Mouse (Mus musculus) stomach, embryonic 14.5 days (tissue): ENCODE data around the gene Zbtb48. TPM values are rescaled to one million over a fixed set of nuclear protein-coding genes. Genes with fewer than 3 reads are reported as not detected.

ENCODE experiments used
- ATAC-seq: fragments of 200-750 bp; cut with Nextera tagmentation; 2 replicates; pipeline ENCODE4 v1.8.0; 2017; ENCODE audit warnings: low read depth, moderate TSS enrichment; ENCODE audit not compliant: insufficient number of reproducible peaks, insufficient read depth, low FRiP score
- H3K27ac ChIP-seq: fragments of 300-500 bp; sonication (generic); 2 replicates; pipeline ENCODE4 v1.5.1; 2014; ENCODE audit warnings: mild to moderate bottlenecking, low read length, moderate library complexity, mixed read lengths
- H3K27me3 ChIP-seq: fragments of 300-500 bp; sonication (generic); 2 replicates; pipeline ENCODE4 v1.6.1; 2014; ENCODE audit warnings: low read length, control low read depth, mixed read lengths; ENCODE audit not compliant: control insufficient read depth, insufficient read depth
- H3K36me3 ChIP-seq: fragments of 300-500 bp; sonication (generic); 2 replicates; pipeline ENCODE4 v1.6.1; 2014; ENCODE audit warnings: mild to moderate bottlenecking, control low read depth, low read length, moderate library complexity, mixed read lengths; ENCODE audit not compliant: control insufficient read depth, insufficient read depth
- H3K4me1 ChIP-seq: fragments of 300-500 bp; sonication (generic); 2 replicates; pipeline ENCODE4 v1.6.1; 2014; ENCODE audit warnings: low read length, control low read depth, mixed read lengths; ENCODE audit not compliant: control insufficient read depth, insufficient read depth
- H3K4me2 ChIP-seq: fragments of 300-500 bp; sonication (generic); replicated peaks from 2 replicates; pipeline ENCODE4 v1.6.1; 2014; ENCODE audit warnings: low read depth, low read length, control low read depth
- H3K4me3 ChIP-seq: fragments of 300-500 bp; sonication (generic); 2 replicates; pipeline ENCODE4 v1.5.1; 2014; ENCODE audit warnings: low read depth, low read length, control low read depth
- H3K9ac ChIP-seq: fragments of 300-500 bp; sonication (generic); replicated peaks from 2 replicates; pipeline ENCODE4 v1.6.1; 2014; ENCODE audit warnings: low read depth, mild to moderate bottlenecking, control low read depth, low read length, moderate library complexity, mixed read lengths
- H3K9me3 ChIP-seq: fragments of 300-500 bp; sonication (generic); 2 replicates; pipeline ENCODE4 v1.6.1; 2016; ENCODE audit warnings: low read depth, low read length, control low read depth; ENCODE audit not compliant: control insufficient read depth
- WGBS: fragments of 180-500 bp; shearing (Covaris S2); extraction: QIAGEN DNeasy Blood & Tissue Kit; methylation state at CpG from one replicate; pipeline ENCODE4 v1.1.7; 2014; 5-methylcytosine and 5-hydroxymethylcytosine counted together
- polyA plus RNA-seq: library from polyadenylated mRNA; unstranded; fragments of >200 nt; fragmentation: Nextera tagmentation; extraction: Ambion mirVana; gene quantifications from 2 replicates; pipeline ENCODE4 v1.2.1, GENCODE M21; 2014

Zbtb48 gene
- polyA plus RNA-seq, 1 experiment from 2014 or later = 21.8 TPM

DNA sequence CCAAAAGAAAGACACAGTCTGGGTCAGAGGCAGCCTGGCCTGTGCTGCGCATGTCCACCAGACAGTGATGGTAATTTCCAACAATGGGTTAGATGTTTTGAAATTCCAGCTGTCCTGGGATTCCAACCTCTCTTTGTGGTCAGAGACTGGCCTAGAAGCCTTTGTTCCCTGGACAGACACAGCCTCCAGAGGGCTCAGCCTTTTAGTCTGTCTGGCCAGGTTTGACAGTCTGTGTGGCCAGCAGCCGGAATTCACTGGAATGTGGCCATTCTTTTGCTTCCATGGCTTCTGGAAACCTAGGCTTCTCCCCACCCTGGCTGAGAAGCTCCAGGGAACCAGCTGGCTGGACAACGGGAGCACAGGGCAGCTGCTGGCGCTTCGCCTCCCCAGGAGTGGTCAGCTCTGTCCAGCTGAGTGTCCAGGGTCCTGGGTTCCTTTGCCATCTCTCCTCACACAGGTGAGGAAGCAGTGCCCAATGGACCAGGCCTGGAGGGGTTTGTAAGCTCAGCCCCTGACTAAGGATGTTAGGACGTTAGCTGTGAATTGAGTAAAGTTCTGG is 40.8 kb upstream of the Zbtb48 start:
- WGBS = 68% methylated on average over 6 of the region's 6 CpGs
- Histone ChIP-seq H3K4me1 (peaks cover 7% of the 10 kb centered on the region; the same call in 1 of the 2 replicates), H3K4me2 (no peak overlapping the region), H3K9me3 (no peaks in the 10 kb centered on the region), H3K4me3 (no peak overlapping the region), H3K9ac (no peak overlapping the region), H3K27ac (no peak overlapping the region), H3K27me3 (no peaks in the 10 kb centered on the region), H3K36me3 (no peaks in the 10 kb centered on the region)
- ATAC-seq = no peak

DNA sequence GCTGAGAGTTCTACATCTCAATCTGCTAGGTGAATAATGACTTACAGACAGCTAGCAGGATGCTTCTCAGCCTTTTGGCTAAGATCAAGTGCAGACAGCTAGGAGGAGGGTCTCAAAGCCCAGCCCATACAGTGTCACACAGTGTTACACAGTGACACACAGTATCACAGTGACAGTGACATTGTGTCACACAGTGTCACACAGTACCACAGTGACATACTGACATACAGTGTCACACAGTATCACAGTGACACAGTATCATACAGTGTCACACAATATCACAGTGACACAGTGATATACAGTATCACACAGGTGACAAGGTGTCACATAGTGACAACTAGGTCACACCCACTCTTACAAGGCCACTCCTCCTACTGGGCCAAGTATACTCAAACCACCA is 39.8 kb upstream of the Zbtb48 start:
- Histone ChIP-seq H3K4me3 (no peak overlapping the region), H3K9ac (no peak overlapping the region), H3K27me3 (no peaks in the 10 kb centered on the region), H3K4me2 (no peak overlapping the region), H3K36me3 (no peaks in the 10 kb centered on the region), H3K27ac (no peak overlapping the region), H3K4me1 (peaks cover 5% of the 10 kb centered on the region; the same call in 1 of the 2 replicates), H3K9me3 (no peaks in the 10 kb centered on the region)
- 0 out of 2 replicates have a peak, but pooled peaks have one; percentile 16 for ATAC-seq

DNA sequence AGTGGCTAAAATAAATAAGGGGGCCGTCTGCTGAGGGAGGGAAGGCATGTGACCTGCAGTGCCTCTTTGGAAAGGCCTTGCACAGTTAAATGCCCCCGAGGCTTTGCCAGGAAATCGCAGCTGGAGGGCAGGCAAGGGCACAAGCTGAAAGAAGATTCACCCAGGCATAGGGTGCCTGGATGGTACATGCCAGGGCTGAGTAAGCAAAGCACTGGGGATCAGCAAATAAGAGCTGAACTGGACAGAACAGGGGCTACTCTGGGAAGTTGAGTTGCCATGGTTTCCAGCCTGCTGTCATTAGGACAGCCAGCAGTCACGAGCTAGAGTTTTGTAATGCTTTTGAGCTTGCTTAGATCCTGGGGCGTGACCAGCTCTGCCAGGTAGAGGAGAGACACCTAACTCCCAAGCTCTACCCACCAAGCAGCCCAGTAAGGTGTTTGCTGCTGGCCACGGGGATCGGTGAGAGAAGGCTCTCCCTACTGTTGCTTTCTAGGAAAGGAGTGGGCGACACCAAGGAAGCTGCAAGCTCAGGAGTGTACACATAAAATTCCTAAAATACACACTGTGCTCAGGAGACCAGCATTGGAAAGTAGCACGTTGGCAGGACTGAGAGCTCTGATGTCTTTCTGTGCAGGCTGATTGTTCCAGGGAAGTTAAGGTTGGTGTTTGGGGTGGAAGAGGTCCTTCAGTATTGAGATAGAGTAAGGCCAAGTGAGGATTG is 35.1 kb upstream of the Zbtb48 start:
- no peak overlapping the region for H3K4me3 ChIP-seq
- no peaks in the 10 kb centered on the region for H3K27me3 ChIP-seq
- H3K36me3 ChIP-seq = peaks cover 21% of the 10 kb centered on the region
- H3K27ac ChIP-seq = no peak overlapping the region
- no peak overlapping the region for H3K4me2 ChIP-seq
- 58% methylated on average over 9 of the region's 9 CpGs for WGBS
- no peaks in the 10 kb centered on the region for H3K9me3 ChIP-seq
- H3K9ac ChIP-seq = no peak overlapping the region
- no peak for ATAC-seq
- H3K4me1 ChIP-seq = no peaks in the 10 kb centered on the region

DNA sequence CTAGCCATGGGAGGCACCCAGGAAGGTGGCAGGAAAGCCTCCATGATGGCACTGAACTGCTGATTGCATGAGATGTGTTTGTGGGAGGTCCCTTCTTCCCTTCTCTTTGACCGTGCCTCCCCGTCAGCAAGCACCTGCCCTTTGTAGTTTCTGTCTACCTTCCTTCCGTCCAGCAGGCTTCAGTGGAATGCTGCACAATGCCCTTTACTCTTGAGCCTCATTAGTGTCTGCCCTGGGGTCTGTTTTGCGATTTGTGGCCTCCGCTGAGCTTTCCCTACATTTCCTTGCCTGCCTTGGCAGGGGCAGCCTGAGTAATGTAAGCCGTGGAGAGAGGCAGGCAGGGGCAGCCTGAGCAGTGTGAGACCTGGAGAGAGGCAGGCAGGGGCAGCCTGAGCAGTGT is 17.1 kb upstream of the Zbtb48 start:
- Histone ChIP-seq H3K4me1 (peaks cover 8% of the 10 kb centered on the region; the same call in 1 of the 2 replicates), H3K36me3 (peaks cover 70% of the 10 kb centered on the region), H3K27ac (no peak overlapping the region), H3K27me3 (no peaks in the 10 kb centered on the region), H3K4me2 (no peak overlapping the region), H3K9me3 (no peaks in the 10 kb centered on the region), H3K4me3 (no peak overlapping the region), H3K9ac (no peak overlapping the region)
- ATAC-seq = no peak
- WGBS = 78% methylated on average over 6 of the region's 6 CpGs

DNA sequence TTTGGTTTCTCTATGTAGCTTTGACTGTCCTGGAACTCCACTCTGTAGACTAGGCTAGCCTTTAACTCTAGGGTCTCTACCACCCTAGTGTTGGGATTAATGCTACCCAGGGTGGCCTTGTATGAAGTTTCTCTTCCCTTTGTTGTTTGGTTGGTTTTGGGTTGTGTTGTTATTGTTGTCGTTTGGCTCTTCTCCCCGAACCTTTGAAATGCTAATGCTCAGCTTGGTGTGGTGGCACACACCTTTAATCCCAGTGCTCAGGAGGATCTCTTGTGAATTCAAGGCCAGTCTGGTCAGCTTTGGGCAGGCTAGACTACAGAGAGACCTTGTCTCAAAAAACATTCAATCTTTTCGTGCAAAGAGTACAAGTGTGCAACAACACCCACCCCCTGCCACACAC is 15.7 kb upstream of the Zbtb48 start:
- peaks cover 60% of the 10 kb centered on the region for H3K36me3 ChIP-seq
- H3K4me3 ChIP-seq = no peak overlapping the region
- H3K4me2 ChIP-seq = no peak overlapping the region
- no peak overlapping the region for H3K9ac ChIP-seq
- peaks cover 8% of the 10 kb centered on the region; the same call in 1 of the 2 replicates for H3K4me1 ChIP-seq
- no peaks in the 10 kb centered on the region for H3K27me3 ChIP-seq
- no peaks in the 10 kb centered on the region for H3K9me3 ChIP-seq
- no peak for ATAC-seq
- no peak overlapping the region for H3K27ac ChIP-seq
- 89% methylated on average over 3 of the region's 3 CpGs for WGBS

DNA sequence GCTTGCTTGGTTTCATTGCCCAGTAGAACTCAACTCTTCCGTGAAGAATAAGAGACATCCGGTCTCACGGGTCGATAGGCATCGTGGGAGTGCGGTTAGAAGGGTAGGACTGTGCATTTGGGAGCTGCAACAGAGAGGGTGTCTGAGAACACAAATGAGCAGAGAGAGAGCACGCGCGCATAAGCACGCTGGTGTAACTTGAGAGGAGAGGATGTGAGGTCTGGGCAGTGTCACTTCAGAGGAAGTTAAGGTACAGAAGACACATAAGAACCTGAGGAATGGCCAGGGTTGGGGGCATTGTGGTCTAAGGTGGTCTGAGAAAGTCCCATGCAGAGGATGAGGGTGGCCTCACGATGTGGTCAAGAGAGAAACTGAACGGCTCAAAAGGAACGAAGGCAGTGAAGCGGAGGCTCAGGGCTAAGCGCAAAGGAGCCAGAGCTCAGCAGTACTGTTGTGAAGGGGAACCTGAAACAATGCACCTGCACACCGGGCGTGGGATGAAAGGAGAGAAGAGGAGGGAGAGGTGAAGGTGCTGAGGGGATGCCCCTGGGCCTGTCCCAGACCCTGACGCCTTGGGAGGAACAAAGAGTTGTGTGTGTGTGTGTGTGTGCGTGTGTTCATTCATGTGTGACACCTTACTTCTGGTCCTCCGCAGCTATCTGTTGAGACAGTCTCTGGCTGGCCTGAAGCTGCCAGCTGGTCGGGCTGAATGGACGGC is 14.6 kb upstream of the Zbtb48 start:
- Histone ChIP-seq H3K4me2 (no peak overlapping the region), H3K9ac (no peak overlapping the region), H3K9me3 (no peaks in the 10 kb centered on the region), H3K27me3 (no peaks in the 10 kb centered on the region), H3K4me3 (no peak overlapping the region), H3K36me3 (peaks cover 49% of the 10 kb centered on the region), H3K27ac (no peak overlapping the region), H3K4me1 (peaks cover 8% of the 10 kb centered on the region; the same call in 1 of the 2 replicates)
- 95% methylated on average over 22 of the region's 22 CpGs for WGBS
- ATAC-seq = no peak

DNA sequence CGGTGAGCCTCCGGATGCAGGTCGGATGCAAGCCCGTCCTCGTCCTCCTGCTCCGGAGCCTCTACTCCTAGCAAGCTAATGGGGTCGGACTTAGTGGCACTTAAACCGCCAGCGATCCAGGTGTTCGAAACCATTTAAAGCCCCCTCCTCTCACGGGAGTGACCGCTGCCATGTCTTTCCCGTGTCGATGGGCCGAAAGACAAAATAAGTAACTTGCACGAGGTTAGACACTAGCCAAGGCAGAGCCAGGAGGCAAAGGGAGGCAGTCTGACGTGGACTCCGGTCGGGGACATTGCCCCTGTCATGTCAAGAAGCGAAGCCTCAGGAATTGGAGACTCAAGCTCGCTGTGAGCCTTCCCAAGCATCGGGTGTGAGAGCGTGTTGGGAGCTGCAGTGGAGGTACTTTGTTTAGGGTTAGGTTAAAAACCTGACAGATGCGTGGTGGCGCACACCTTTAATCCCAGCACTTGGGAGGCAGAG is 12.4 kb upstream of the Zbtb48 start:
- Histone ChIP-seq H3K4me3 (peak overlapping the region; percentile 100), H3K27me3 (no peaks in the 10 kb centered on the region), H3K4me2 (peak overlapping the region; percentile 94), H3K4me1 (peaks cover 8% of the 10 kb centered on the region; the same call in 1 of the 2 replicates), H3K9me3 (no peaks in the 10 kb centered on the region), H3K27ac (0 out of 2 replicates have a peak overlapping the region, but pooled peaks have one; percentile 4), H3K36me3 (peaks cover 34% of the 10 kb centered on the region), H3K9ac (peak overlapping the region; percentile 92)
- 3% methylated on average over 25 of the region's 25 CpGs for WGBS
- no peak for ATAC-seq

DNA sequence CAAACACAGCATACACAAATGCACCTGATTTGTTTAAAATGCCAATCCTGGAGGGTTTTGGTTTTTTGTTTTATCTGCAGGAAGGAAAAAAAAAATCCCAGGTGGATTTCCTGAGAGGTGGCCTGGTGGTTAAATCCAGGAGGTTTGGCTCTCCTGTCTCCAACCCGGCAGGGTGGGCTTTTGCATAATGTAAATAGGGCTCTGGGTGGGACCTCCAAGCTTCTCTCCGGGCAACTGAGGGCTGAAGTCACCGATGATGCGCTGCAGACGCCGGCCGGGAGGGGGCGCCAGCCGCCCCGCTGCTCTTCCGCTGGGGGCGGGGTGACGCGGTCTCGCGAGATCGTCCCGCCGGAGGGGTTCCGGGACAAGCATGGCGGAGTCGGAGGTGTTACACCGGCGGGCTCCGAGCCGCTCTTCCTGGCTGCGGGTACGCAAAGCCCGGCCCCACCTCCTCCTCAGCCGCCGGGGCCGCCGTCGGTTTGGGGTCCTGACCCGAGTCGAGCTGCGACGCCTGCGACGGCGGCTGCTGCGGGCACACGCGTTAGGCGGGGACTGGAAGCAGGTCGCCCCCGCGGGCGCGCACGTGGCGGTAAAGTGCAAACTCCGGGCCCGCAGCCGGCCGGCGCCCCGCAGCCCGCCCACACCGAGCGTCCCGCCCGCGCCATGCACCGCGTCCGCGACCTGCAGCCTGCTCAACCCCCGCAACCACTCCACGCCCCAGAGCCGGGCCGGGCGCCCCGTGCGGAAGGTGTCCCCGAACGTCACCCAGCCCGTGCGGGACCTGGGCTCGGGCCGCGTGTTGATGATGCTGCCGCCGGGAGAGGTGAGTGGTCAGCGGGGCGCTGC is 11.7 kb upstream of the Zbtb48 start, which contains the start of gene Nol9:
Gene Nol9, plus strand, starts transcription at position 337 of the 846 bp plus-strand sequence.
- 0 out of 2 replicates have a peak within 1 kb of the TSS, but pooled peaks have one; percentile 4 for H3K27ac ChIP-seq
- peak within 1 kb of the TSS; percentile 92 for H3K9ac ChIP-seq
- H3K4me2 ChIP-seq = peak within 1 kb of the TSS; percentile 94
- peak; percentile 89 for ATAC-seq
- peaks cover 28% of the 10 kb centered on the region for H3K36me3 ChIP-seq
- H3K4me3 ChIP-seq = peak within 1 kb of the TSS; percentile 100
- no peaks in the 10 kb centered on the region for H3K27me3 ChIP-seq
- WGBS = under 1% methylated on average over 84 of the region's 86 CpGs
- peaks cover 8% of the 10 kb centered on the region; the same call in 1 of the 2 replicates for H3K4me1 ChIP-seq
- H3K9me3 ChIP-seq = no peaks in the 10 kb centered on the region
